Mouse (Mus musculus) left cerebral cortex, postnatal 4 days (tissue): ENCODE data around the gene Tmem164. TPM values are rescaled to one million over a fixed set of nuclear protein-coding genes. Genes with fewer than 3 reads are reported as not detected.

ENCODE experiments used
- DNase-seq: peaks from one replicate; pipeline ENCODE4 v3.0.0-alpha.2; 2022
- intact Hi-C: fragments of 180-260 bp; cut with DNase I; formaldehyde crosslinking; loops from one replicate; pipeline ENCODE4 v1.15.1; 2025
- total RNA-seq, 2 experiments: library from RNA; stranded (reverse); gene quantifications; 2 replicates each; pipeline ENCODE4 v1.2.3; 2021

Tmem164 gene
- total RNA-seq, 2 experiments from 2014 or later: 40.4 to 45.7 TPM

DNA sequence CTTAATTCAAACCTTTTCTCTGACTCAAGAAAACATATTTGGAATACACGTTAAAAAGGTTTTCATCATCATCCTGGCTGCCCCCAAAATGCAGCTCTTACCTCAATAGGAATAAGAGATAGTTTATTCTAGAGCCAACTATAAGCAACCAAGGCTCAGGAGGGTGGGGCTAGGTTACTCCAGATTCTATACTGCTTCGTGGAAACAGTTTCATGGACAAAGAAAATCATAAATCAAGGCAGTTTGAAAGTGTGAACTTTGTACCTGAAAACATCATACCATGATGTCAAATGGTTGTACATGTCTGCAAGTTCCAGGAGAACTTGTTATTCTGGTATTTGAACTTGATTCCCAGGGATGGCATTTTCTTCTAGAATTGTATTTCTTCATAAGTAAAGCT is 48.3 kb downstream of the Tmem164 start:
- intact Hi-C loops: no loop called here
- DNase-seq: no peak

DNA sequence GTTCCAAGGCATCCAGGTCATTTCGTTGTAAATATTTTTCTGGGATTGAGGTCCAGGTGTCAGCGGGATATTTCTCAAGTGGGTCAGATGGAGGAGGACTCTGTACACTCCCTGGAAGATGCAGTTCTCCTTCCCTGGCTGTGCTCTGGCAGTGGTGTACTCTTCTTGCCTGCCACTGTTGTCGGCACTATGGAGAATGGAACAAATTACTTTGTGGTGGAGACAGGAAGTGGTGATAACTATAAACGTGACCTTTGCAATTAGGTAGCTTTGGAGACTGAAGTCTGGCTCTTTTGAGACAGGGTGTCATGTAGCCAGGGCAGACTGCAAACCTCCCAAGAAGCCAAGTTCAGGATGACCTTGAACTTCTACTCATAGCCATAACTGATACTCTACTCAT is 55.9 kb downstream of the Tmem164 start:
- intact Hi-C loops: no loop called here
- no peak for DNase-seq

DNA sequence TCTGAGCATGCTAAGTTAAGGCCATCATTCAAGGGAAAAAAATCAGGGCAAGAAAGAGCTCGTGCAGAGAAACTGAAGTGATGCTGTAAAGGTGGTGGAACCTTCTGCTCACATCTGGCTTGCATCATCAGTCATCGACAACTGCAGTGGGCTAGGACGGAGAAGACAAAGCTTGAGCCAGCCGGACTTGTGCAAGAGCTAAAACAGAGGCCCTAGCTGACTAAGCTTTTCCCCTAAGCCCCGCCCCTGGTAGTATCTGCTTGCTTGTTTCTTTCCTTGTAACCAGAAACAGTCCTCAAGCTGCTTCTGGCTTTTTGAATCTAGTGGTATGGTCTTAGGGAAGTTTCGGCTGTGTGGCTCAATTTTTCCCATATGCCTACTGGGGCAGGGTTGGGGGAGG is 56.5 kb downstream of the Tmem164 start:
- DNase-seq: no peak
- intact Hi-C loops: no loop called here

DNA sequence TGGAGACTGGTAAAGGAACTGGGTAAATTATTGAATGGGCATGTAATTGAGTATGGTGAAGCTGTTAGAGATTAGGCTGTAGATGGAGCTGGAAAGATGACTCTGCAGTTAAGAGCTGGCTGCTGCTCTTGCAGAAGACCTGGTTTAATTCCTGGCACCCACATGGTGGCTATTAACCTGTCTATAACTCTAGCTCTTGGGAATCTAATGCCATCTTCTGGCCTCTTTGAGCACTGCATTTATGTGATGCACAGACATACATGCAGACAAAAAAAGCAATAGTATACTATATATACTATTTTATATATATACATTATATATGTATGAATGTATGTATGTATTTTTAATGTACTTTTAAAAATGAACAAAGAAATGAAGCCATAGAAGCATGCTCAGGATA is 66.2 kb downstream of the Tmem164 start:
- DNase-seq: no peak
- intact Hi-C loops: no loop called here

DNA sequence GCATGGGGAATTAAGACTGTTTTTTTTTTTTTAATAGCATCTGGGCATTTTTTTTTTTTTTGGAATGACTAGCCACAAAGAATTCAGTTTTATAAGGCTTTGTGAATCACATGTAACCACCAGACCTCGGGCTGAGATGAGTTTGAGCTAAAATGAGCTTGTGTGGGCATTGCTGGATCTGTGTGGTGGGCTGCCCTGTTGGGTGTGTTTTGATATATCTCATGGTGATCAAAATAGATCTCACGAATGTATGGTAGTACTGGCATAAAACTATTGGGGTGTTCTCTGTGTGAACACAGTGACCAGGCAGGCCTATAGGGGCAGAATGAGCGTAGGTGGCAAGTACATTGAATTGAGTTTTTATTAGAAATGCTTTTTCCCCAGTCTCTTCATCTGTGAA is 67.4 kb downstream of the Tmem164 start:
- DNase-seq: no peak
- intact Hi-C loops: no loop called here

DNA sequence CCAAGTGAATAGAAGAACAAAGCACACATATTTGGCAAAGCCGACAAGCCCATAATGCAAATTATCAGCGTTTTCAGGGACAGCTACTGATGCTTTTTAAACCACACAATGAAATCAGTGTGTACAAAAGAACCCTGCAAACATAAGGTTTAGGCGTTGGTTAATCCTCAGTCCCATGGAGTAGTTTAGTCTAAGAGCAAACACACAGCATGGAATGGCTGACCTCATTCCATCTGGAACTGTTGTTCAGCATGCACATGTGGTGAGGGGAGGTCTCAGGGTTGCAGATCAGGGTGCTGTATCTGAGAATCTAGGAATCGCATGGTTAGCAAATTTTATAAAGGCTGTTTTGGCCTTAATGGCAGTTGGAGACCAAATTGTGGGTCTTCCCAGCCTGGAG is 69.6 kb downstream of the Tmem164 start:
- intact Hi-C loops: no loop called here
- DNase-seq: no peak

DNA sequence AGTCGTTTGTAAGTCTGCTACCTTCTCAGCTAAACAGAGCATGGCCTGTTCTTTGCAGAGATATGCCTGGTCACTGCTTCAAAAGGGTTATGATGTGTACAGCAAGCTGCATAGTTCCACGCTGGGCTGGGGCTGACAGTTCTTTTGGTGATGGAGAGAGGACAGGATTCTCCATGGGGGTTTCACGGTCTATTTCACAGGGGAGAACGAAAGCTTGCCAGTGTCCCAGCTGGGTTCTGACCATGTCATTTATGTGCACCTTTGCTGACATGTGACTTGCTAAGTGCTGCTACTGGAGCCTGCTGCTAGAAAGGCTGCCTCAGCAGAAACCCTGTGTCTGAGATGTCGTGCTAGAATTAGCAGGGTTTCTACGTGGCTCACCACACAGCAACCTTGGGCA is 74.3 kb downstream of the Tmem164 start:
- intact Hi-C loops: no loop called here
- DNase-seq: peak; percentile 7

DNA sequence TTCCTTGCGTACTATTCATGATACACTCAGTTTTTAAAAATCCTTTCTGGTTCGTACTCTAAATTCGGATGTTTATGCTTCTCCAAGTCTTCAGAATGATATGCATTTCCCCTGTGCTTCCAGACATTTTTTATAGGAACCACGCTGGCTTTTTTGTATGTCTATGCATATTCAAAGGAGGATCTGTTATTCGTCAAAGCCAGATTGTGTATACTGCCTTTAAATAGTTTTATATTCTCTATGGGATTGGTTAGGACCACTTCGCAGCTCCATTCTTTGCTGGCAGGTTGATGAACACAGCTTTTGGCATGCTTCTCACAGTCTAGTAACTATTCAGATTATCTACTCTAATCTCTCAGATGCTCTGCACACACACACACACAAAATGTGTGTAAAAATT is 79.2 kb downstream of the Tmem164 start:
- DNase-seq: no peak
- intact Hi-C loops: no loop called here

DNA sequence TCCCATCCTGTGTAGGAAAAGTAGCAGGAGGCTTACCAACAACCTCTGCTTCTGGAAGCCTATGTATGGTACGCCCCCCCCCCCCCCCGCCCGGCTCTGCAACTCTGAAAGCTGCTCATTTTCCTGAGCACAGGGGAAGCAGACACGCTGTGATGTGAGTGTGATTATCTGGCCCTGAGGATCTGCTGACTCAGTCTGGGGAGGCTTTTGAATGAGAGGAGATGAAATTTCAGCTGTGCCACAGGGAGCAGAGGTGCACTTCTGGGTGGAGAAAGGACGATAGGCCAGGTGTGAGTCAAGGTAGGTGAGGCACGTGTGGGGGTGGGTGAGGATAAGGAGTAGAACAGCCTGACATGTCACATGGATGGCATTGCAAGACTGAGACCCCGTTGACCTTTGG is 82.1 kb downstream of the Tmem164 start:
- no peak for DNase-seq
- intact Hi-C loops: no loop called here

DNA sequence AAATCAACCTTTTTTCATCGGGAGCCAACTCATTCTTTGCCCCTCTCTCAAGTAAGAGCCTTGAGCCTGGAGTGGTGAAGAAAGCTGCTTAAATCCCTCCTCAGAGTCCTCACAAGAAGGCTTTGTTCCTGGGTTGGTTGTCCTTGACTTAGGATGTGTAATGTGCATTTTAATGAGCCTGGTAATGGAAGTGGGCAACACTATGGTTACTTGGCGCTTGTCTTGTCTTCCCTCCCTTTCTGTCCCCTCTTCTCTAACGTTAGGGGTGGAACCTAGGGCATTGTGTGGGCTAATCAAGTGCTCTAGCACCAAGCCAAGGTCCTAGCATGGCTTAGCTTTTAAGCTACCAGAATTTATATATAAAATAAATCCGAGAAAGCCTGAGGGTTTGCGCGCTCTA is 88.5 kb downstream of the Tmem164 start:
- intact Hi-C loops: no loop called here
- DNase-seq: no peak

DNA sequence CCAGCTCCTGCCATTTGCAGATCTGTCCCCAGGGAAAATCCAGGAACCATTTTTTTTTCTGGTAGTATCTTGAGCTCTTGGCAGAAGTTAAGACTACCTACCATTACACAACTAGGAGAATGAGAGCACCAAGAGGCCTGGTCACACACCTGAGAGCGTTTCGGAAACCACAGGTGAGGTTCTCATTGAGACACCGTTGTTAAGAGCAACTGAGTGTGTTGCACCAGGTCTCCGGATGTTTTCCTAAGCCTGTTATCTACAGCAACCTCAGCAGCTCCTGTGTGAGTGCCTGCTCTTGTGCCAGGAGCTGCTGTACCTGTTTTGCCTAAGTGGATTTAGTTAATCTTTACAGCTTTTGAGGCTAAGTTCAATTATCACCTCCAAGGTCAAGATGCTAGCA is 92.5 kb downstream of the Tmem164 start:
- intact Hi-C loops: no loop called here

DNA sequence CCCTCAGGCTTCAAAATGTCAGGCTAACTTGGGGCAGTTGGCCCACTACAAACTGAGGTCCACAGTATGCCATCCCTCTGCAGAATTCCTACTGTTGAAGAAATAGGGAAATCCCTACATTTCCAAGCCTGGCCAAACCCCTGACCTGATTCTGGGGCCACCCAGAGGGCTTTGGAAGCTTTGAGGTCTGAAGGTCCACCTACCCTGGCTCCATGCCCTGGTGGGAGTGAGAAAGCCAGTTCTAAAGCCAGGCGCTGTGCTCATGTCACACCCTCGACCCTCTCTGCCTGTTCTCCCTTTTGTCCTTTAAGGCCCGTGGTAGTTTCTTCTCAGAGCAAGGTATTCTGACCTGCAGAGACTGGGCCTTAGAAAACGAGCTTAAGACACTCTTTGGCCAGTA is 94.9 kb downstream of the Tmem164 start:
- intact Hi-C loops: no loop called here
- no peak for DNase-seq

More for the DNA sequence above, 92.5 kb downstream of the Tmem164 start:
- no peak for DNase-seq

DNA sequence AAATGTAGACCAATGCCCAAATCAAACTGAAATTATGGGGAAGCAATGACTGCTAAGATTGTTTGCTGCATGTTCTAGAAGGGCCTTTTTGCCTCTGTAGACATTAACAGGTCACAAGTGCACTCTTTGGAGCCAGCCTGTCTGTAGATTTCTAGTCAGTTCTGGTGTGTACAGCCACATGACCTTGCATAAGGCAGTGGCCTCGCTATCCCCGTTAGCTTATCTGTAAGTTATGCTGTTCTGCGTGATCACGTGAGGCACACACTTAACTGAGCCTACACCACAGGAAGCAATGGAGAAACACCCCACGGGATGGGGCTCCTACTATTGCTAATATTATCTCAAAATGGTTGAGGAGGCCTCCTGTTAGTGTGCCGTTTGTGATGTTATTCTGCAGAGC is 97.4 kb downstream of the Tmem164 start:
- intact Hi-C loops: no loop called here
- no peak for DNase-seq

DNA sequence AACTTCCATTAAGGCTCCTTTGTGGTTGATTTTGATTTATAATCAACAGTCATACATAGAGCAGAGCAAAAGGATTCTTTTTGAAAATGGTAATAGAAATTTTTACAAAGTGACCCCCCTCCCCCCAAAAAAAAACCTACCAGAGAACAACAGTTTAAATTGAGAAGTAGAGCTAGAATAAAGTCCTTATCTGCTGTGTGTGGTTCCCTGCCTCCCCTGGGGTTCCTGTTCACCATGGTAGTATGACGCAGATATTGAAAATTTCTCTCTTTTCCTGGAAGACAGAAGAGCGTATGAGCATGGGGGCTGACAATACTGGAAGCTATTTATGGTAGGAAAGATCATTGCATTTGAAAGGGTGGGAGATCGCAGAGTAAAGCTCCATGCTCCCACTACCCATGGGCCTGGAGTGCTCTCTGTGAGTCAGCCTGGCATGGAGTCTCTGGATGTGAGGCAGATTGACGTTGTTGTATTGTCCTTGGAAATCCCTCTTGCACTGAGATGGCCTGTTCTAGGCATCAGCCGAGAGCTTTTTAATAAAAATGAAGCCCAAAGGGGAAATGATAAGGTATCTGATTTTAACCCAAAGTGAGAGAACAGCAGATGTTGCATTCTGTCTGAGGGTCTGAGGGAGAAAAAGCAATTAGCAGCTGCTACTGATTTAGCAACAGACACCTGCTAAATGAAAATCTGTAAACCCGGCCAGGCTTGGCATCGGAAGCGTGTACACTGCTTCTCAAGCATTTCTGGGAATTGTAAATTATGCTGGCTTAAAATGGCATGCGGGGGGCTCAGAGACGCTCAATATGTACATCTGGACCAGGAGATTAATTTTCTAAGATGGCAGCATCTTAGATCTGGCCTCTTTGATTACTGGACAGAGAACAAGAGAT is 105.2 kb downstream of the Tmem164 start:
- peak; percentile 11 for DNase-seq
- intact Hi-C loops: no loop called here

DNA sequence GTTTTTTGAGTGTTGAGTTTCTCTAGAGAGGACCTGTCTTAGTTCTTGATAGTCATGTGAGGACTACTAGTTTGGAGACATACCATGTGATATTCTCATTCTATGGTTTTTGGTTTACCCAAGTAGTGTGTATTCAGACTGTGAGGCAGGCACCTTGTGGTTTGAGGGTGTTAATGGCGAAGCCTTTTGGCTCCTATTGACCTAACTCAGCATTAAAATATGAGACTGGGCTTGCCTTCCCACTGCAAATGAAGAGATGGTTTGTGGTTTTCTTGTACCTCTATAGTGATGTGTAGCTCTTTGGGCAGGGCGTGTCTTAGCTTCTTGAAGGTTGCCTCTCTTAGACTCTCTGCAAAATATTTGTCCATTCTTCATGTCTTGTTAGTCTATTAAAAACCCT is 111.0 kb downstream of the Tmem164 start:
- intact Hi-C loops: no loop called here
- DNase-seq: no peak

DNA sequence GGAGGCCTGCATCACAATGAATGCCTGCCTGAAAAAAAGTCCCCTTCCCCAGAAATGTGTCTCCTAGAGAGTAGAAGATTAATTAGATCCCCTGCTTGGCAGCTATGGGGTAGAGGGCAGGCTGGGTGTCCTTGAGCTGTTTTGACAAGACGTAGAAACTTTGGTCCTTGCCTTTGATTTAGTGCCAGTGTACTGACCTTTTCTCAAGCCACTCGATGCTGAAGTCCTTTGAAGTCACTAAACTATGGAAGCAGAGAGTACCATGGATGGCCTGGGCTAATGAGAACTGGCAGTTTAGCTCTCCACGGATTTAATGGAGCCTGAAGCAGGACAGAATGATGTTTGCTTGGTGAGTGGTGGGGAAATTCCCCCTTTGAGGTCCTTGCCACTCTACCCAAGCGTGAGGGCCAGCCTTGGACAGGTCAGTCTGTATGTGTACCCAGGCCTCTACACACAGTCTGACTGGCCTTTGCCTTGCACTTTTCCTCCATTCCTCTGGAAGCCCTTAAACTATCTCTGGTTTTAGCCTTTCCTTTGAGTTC is 112.9 kb downstream of the Tmem164 start:
- no peak for DNase-seq
- intact Hi-C loops: no loop called here

DNA sequence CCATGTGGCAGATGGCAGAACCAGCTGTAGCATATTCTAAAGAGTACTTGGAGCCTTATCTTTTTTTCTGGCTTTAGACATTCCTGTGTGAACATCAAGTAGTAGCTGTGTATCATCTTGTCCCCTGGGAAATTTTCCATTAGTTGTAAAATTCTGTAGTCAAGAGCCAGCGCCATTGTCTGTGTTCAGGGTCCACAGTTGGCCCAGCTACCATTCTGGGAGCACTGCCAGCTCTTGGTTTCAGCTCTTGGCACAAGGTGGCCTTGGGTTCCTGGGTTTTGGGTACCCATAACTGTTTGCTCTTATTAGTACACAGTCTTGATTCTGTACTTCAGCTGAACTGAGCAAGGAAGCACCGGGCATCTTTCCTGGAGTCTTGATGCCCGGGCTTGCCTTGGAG is 123.4 kb downstream of the Tmem164 start:
- DNase-seq: peak; percentile 76
- intact Hi-C loops: loop anchor here (10.0 kb wide), 1 partner anchor 120 kb away; the partner anchor contains the start of gene Tmem164

DNA sequence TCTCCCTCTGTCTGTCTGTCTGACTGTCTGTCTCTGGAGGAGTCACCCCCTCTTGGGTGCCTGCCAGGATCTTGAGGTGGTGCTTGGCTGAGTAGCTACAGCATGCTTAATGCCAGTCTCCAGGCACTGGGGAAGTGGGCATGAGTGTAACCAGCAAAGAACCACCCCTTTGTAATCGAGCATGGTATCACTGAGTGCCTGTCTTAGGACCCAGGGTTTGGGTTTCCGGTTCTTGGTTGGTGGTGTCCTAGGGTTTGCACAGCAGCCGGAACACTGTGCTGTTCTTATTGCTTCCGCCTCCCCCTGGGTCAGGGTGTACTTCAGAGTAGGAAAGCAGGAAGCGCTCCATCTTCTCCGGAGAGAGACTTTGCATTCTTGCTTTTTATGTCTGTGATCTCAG is 124.9 kb downstream of the Tmem164 start:
- DNase-seq: peak; percentile 18
- intact Hi-C loops: loop anchor here (5.0 to 10.0 kb wide), 2 partner anchors 121 to 249 kb away; partner anchors contain the start of gene Tmem164

DNA sequence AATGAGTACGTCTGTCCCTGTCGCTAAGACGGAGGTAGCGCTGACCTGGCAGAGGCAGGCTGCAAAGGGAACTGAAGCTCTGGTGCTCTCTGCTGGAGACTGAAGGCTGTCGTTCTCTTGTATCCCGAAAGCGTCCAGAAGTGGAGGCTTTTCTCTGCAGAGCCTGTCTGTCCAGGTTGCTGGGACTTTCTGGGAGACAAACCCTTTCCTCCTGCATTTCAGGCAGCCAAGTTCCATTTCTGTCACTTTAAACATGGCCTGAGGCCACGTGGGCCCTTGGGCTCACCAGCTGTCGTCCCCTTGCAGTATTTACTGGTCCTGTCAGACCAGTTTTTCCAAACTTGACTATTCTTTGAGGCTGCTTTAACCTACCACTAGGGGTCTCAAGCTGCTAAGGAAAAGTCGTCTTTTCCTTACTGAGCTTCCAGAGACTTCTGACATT is 125.4 kb downstream of the Tmem164 start:
- intact Hi-C loops: loop anchor here (5.0 to 10.0 kb wide), 2 partner anchors 122 to 249 kb away; partner anchors contain the start of gene Tmem164
- peak; percentile 21 for DNase-seq

DNA sequence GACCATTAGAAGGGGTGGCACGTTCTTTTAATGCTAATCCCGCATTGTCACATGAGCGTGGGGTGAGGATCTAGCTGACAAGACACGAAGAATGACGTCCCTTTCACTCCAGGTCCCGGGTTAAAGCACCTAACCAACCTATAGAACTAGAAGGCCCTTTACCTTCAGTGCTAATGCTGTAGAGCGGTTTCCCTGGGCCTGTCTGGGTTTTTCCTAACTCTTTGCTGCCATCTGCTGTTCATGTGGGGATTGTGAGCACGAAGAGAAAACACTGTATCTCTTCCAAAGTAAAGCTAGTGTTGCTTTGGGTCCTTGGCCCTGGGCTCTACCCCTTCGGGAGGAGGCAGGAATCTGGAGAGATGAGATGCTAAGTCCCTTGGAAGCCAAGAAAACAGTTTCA is 127.2 kb downstream of the Tmem164 start:
- intact Hi-C loops: loop anchor here (5.0 to 10.0 kb wide), 2 partner anchors 124 to 251 kb away; partner anchors contain the start of gene Tmem164
- peak; percentile 35 for DNase-seq

DNA sequence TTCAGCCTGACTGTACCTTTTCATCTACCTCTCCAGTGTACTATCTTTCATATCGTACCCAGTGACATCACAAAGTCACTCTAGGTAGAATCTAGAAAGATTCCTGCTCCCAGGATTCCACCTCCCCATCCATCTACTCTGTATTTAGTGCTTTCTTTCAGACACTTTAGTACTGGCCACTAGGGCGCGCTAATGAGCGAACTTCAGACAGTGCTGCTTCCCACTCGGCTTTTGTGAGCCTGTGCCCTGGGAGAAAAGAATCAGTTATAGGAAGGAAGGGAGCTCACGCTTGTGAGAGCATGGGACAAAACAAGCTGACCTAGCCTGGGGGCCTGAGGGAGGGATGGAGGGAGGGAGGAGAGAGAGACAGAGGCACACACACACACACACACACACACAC is 131.9 kb downstream of the Tmem164 start:
- peak; percentile 56 for DNase-seq
- intact Hi-C loops: no loop called here

DNA sequence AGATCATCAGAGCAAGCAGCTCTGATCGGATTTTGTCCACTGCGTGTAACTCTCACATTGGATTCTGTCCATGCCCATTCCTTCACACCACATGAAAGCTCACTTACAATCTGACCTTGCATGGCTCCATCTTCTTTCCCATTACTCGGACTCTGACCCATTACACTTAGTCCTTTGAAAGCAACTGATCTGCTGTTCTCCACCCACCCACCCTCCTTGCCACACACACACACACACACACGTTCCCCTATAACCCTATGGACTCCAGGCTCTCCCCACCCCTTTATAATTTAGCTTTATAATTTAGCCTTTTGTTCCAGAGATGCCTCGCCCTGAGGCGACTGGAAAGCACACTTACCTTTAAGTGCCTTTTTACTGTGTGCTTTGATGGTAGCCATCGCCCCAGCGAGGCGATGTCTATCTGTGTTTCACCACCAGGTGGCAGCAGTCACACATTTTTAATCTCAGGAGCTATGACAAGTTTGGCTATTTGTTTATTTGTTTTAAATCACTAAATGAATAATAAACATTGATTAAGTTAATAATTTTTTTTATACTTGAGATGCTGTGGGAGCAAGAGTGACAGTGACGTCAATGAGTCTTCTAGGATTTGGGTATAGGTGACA is 137.0 kb downstream of the Tmem164 start:
- intact Hi-C loops: loop anchor here (5.0 kb wide), 1 partner anchor 629 kb away; no protein-coding TSS in a partner anchor
- peak; percentile 35 for DNase-seq
